Mouse (Mus musculus) bone marrow, adult 2 months (tissue): ENCODE measurements around the gene Atp5f1.

Source experiments
- CTCF ChIP-seq: fragments of 200-500 bp; IDR thresholded peaks from 2 replicates; pipeline ENCODE4 v1.5.1; 2011; ENCODE audit warnings: low read length, control low read depth; ENCODE audit not compliant: control insufficient read depth, insufficient read depth
- POLR2A ChIP-seq: fragments of 200-500 bp; IDR thresholded peaks from 2 replicates; pipeline ENCODE4 v1.6.1; 2011; ENCODE audit warnings: low read depth, mild to moderate bottlenecking, control low read depth, low read length, borderline replicate concordance; ENCODE audit not compliant: control insufficient read depth

- TF ChIP-seq CTCF (no peak), POLR2A (no peak)
Measured at GRCm38 (mm10) chr3:105898325-105898724, 61.6 kb downstream of the Atp5f1 start.
